Mouse (Mus musculus): ENCODE results near the gene Wscd2. TPM values are rescaled to one million over a fixed set of nuclear protein-coding genes. Genes with fewer than 3 reads are reported as not detected.
"Not testable (repeated sequence)": the region's sequence is repeated elsewhere in the genome, so short reads cannot be mapped to it uniquely, and the experiment has no call there.

Wscd2 gene
- polyA plus RNA-seq, 1 experiment = 13.5 TPM

DNA sequence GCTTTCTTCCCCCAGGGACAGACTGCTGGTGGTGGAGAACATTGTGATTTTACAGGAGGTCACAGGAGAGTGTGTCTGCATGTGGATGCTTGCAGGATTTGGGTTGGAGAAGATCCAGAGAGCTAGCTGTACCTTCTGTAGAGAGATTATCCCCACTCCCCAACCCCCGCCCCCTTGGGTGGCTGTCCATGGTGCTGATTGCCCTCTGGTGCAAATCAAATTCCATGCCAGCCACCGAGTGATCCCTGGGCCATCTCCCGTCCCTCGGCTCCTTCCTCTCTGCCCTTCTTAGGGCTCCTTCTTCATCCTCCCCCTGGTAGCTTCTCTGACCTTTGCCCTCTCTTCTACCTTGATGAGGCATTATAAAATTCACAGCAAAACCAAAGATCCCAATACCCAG is 74.3 kb downstream of the Wscd2 start:
- no peak for DNase-seq (ENCODE audit: low read depth)
- TF ChIP-seq POLR2A (IDR thresholded peaks at IDR 0.05; ENCODE audit: borderline replicate concordance, extremely low read depth, insufficient read depth, insufficient read length, poor library complexity, severe bottlenecking) (no peak), CTCF (IDR thresholded peaks at IDR 0.05; ENCODE audit: borderline replicate concordance, extremely low read depth, insufficient read depth, insufficient read length) (no peak)

DNA sequence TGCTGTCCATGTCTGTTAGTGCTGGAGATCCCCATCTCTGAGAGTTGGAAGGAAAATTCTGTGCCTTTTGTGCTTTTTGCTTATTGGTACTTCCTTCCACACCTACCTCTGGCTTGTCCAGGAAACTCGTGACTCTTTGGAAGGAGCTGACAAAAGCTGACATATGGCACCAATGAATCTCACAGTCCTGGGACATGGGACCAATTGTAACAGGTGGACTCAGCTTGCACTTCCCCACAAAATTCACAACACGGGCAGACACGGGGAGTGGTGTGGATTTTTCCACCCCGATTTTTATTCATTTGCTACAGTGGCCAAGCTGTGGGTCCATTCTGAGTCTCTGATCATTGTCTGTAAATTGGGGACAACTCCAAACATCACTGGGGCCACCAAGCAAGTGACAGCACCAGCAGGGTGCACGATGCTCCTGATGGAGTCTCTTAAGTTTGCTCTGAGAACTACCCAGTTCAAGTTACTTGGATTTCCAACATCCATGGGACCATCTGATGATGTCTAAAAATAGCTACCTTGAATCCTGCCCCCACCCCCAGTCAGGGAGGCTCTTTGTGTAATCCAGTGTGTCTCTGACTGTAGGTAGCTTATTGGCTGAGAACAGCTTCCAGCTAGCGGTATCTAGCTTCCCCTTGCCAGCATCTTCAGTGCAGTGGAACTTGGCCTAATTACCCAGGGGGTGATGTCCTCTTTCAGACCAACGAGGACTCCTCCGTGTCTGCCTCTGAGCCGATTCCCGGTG is 75.1 kb downstream of the Wscd2 start:
- no peak for TF ChIP-seq POLR2A (IDR thresholded peaks at IDR 0.05; ENCODE audit: borderline replicate concordance, extremely low read depth, insufficient read depth, insufficient read length, poor library complexity, severe bottlenecking)
- no peak for TF ChIP-seq CTCF (IDR thresholded peaks at IDR 0.05; ENCODE audit: borderline replicate concordance, extremely low read depth, insufficient read depth, insufficient read length)
- DNase-seq (ENCODE audit: low read depth) = no peak

DNA sequence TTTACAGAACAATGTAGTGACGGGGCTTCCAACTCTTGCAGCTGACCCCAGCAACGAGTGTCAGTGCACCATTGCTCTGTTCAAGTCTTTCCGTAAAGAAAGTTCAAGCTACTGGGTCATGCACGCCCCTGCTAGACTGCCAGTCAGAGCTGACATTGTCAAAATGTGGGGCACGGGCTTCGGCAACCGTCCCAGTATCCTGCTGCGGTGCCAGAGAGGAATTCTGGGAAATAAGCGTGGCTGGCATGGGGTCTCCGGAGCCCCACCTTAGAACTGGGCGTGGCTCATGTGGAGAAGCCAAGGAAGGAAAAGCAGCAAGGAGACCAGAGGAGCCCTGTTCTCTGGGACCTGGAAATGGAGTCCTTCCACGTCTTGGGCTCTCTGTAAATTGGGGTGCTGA is 75.7 kb downstream of the Wscd2 start:
- DNase-seq (ENCODE audit: low read depth) = no peak
- TF ChIP-seq CTCF (IDR thresholded peaks at IDR 0.05; ENCODE audit: borderline replicate concordance, extremely low read depth, insufficient read depth, insufficient read length) (no peak), POLR2A (IDR thresholded peaks at IDR 0.05; ENCODE audit: borderline replicate concordance, extremely low read depth, insufficient read depth, insufficient read length, poor library complexity, severe bottlenecking) (no peak)

DNA sequence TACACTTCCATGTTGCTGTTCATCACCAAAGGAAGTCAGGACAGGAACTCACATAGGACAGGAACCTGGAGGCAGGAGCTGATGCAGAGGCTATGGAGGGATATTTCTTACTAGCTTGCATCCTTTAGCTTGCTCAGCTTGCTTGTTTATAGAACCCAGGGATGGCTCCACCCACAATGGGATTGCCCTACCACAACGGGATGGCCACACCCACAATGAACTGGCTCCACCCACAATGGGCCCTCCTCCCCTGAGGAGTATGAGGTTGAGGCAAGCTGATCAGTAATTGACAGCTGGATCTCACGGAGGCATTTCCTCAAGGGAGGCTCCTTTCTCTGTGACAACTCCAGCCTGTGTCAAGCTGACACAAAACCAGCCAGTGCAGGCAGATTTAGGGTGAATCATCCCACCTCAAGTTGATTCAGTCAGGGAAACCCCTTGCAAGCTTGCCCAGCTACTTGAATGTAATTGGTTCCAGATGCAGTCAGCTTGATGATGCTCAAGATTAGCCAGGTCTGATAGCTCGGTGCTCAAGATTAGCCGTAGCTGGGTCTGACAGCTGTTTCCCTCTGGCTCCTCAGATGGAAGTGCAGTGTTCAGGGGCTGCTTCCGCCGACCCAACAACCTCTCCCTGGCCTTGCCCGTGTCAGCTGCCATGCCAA is 80.1 kb downstream of the Wscd2 start:
- DNase-seq (ENCODE audit: low read depth) = no peak
- TF ChIP-seq POLR2A (IDR thresholded peaks at IDR 0.05; ENCODE audit: borderline replicate concordance, extremely low read depth, insufficient read depth, insufficient read length, poor library complexity, severe bottlenecking) (no peak), CTCF (IDR thresholded peaks at IDR 0.05; ENCODE audit: borderline replicate concordance, extremely low read depth, insufficient read depth, insufficient read length) (no peak)

DNA sequence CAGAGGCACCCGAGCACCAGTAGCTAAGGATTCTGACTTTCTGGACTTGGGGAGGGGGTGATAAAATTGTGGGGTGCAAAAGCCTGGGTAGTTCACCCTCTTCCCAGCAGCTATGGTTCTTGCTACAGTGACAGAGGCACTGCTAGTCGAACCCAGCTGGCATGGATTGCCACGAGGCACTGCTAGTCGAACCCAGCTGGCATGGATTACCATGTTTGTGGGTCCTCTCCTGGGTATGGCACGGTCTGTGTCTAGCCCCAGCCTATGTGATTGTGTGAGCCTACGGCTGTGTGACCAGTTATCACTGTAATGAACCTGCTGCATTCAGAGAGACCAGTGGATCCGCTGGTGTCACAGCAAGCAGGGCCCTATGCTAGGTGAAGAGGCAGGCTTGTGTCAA is 87.4 kb downstream of the Wscd2 start:
- peak; percentile 68 for DNase-seq (ENCODE audit: low read depth)
- TF ChIP-seq POLR2A (IDR thresholded peaks at IDR 0.05; ENCODE audit: borderline replicate concordance, extremely low read depth, insufficient read depth, insufficient read length, poor library complexity, severe bottlenecking) (no peak), CTCF (IDR thresholded peaks at IDR 0.05; ENCODE audit: borderline replicate concordance, extremely low read depth, insufficient read depth, insufficient read length) (no peak)

DNA sequence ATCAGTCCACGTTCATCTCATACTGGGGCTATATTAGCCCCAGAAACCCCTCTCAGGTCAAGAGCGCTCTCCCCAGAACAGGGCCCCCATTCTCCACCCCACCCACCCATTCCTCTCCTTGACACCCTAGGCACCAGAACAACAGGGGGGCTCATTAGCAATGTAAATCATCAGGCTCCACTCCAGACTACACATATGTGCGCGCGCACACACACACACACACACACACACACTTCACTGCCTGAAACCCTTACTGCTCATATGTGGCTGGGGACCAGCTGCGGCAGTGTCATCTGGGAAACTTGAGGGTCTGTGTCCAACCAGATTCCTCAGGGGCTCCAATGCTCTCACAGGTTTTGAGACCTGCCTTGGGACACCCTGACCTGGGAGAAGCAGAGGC is 88.3 kb downstream of the Wscd2 start:
- TF ChIP-seq POLR2A (IDR thresholded peaks at IDR 0.05; ENCODE audit: borderline replicate concordance, extremely low read depth, insufficient read depth, insufficient read length, poor library complexity, severe bottlenecking) (no peak), CTCF (IDR thresholded peaks at IDR 0.05; ENCODE audit: borderline replicate concordance, extremely low read depth, insufficient read depth, insufficient read length) (no peak)
- peak; percentile 49 for DNase-seq (ENCODE audit: low read depth)

DNA sequence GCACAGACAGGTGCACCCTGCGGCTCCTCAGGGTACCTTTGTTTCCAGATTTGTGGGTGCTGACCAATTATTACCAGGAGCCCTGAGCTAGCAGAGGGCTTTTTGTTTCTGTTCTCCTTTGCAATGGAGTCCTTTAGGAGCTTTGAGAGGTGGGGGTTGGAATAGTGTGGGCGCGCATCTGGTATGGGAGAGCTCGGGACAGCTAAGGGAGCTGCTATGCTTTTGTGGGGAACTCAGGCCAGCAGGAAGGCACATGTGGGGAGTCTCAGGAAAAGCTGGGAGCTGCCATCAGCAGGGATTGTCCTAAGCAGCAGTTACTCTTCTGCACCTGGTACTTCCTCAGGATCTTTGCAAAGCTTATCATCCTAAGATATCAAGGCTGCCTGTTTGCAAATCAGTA is 89.0 kb downstream of the Wscd2 start:
- TF ChIP-seq CTCF (IDR thresholded peaks at IDR 0.05; ENCODE audit: borderline replicate concordance, extremely low read depth, insufficient read depth, insufficient read length) (no peak), POLR2A (IDR thresholded peaks at IDR 0.05; ENCODE audit: borderline replicate concordance, extremely low read depth, insufficient read depth, insufficient read length, poor library complexity, severe bottlenecking) (no peak)
- no peak for DNase-seq (ENCODE audit: low read depth)

DNA sequence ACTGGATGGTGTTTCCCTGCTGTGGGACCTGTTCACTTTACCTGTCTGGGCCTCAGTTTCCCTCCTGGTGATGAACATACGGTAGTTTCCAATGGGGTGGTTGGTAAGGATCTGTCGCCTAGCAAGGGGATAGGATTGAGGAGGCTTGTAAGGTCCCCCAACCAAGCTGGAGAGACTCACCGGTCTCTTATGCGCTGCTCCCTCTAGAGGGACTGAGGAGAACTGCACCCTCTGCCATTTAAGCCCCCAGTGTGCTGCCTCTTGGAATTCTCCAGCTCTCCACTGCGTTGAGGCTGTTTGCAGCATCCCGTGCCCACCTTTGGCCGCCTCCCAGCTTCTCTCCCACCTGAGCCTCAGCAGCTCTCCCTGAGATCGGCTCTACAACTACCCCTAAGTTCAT is 90.1 kb downstream of the Wscd2 start:
- DNase-seq (ENCODE audit: low read depth) = peak; percentile 63
- TF ChIP-seq POLR2A (IDR thresholded peaks at IDR 0.05; ENCODE audit: borderline replicate concordance, extremely low read depth, insufficient read depth, insufficient read length, poor library complexity, severe bottlenecking) (no peak), CTCF (IDR thresholded peaks at IDR 0.05; ENCODE audit: borderline replicate concordance, extremely low read depth, insufficient read depth, insufficient read length) (peak; percentile 78)

DNA sequence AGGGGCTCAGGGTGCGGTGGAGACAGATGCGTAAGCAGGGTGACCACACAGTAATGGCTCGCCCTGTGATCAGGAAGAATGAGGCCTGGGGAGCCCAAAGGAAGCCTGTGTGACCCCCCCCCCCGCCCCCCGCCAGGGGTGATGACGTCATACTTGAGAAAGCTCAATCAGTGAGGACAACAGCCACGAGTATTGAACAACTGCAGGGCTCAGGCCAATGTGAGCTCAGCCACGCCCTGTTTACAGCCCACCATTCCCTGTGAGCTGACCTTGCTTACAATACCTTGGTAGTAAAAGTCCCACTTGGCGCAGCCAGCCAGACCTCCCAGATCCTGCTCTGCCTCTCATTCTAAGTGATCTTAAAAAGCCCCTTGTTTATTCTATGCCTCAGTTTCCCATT is 90.7 kb downstream of the Wscd2 start:
- no peak for TF ChIP-seq POLR2A (IDR thresholded peaks at IDR 0.05; ENCODE audit: borderline replicate concordance, extremely low read depth, insufficient read depth, insufficient read length, poor library complexity, severe bottlenecking)
- no peak for TF ChIP-seq CTCF (IDR thresholded peaks at IDR 0.05; ENCODE audit: borderline replicate concordance, extremely low read depth, insufficient read depth, insufficient read length)
- no peak for DNase-seq (ENCODE audit: low read depth)

DNA sequence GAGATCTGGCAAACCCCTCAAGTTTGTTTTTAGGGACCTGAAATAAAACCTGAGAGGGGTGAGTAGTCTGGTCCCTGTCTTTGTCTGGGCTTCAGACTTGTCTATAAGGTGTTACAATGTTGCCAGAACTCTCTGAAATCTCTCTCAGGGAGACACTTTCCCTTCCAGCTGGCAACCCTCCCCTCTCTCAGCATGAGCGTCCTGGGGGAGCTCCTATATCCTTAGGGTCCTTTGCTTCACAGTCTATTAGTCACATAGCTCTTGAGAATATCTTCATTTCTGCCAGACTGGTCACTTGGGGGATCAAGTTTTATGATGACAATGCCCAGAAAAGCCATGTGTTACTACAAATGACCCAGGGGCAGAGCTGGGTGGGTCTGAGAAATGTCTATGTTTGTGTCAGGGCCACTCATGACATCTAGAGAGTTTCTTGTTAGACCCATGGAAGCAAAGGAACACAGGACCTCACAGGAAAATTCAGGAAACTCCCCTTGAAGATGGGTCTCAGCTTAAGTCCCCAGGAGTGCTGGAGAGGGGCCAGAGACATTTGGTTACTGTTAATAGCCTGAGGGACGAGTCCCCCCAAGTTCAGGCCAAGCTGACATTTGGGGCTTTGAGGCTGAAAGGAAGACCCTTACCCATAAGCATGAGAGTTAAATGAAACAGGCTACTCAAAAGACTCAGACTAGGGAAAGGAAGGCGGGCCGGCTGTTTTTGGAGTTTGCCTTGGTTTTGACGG is 93.5 kb downstream of the Wscd2 start:
- TF ChIP-seq CTCF (IDR thresholded peaks at IDR 0.05; ENCODE audit: borderline replicate concordance, extremely low read depth, insufficient read depth, insufficient read length) = no peak
- no peak for TF ChIP-seq POLR2A (IDR thresholded peaks at IDR 0.05; ENCODE audit: borderline replicate concordance, extremely low read depth, insufficient read depth, insufficient read length, poor library complexity, severe bottlenecking)
- no peak for DNase-seq (ENCODE audit: low read depth)

DNA sequence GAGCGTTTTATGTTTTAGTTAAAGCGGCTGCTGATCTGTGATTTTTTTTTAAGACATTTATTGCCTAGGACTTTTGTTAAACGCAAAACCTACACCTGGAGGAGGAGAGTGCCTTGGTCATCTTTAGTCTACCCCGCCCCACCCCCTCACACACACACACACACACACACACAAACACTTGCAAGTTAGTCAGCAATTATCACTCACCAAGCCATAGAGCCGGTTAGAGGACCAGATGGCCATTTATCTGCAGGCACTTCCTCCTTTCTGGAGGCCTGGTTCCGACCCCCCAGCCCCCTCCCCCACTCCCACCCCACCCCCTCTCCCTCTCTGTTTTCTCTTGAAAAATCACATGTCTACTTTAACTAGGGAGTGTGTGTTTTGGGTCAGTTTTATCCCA is 94.3 kb downstream of the Wscd2 start:
- TF ChIP-seq POLR2A (IDR thresholded peaks at IDR 0.05; ENCODE audit: borderline replicate concordance, extremely low read depth, insufficient read depth, insufficient read length, poor library complexity, severe bottlenecking) = no peak
- no peak for DNase-seq (ENCODE audit: low read depth)

DNA sequence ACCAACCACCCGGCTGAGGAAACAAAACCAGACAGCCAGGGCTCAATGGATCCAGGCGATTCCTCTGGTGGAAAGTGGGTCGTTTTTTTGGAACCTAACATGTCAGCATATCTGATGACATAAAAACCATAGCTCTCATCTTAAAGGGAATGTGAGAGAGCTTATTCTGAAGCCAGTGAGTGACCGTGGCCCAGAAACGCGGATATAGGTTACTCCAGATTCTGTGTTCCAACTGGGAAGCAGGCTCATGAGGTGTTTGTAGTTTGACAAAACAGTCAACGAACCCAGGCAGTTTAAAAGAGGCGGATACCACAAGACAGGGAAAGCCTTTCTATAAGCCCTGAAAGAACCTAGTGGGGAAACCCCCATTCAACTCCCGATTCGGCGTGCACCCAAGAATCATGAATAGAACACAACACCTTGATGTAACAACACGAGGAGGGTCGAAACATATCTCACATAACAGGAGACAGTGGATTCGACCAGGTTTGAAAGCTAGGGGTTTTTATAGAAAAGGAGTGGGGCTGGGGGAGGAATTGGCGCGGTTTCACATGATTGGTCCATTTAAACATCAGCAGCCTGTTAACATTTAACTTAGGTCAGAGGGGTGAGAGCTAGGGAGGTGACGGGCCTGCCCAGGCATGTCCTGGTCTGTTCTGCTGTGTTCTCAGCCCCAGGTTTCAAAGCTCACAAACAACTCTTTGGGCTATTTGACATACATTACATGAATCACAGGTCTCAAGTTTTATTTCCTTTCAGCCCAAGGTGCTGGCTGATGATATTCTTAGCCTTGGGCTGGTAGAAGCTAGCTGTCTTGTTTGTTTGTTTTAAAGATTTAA is 95.7 kb downstream of the Wscd2 start:
- not testable (repeated sequence) for DNase-seq (ENCODE audit: low read depth)
